Mouse (Mus musculus) G1E (cell line): ENCODE results near the gene Spocd1.

Experiments used
- CTCF ChIP-seq: IDR thresholded peaks from 2 replicates; pipeline ENCODE4 v1.5.1; 2012; ENCODE audit warnings: low read depth, low read length, inconsistent platforms, mixed read lengths
- GATA1 ChIP-seq: IDR thresholded peaks from 2 replicates; pipeline ENCODE4 v1.6.1; 2012; ENCODE audit warnings: borderline replicate concordance, low read length, inconsistent platforms, mixed read lengths
- TAL1 ChIP-seq: conservative IDR thresholded peaks from 2 replicates; pipeline ENCODE4 v1.6.1; 2012; ENCODE audit warnings: low read depth, low read length, inconsistent platforms, mixed read lengths

GRCm38 (mm10) chr4:129983764-129984420 is 54.8 kb downstream of the Spocd1 start:
- TF ChIP-seq CTCF (no peak), GATA1 (no peak), TAL1 (no peak)
